Mouse (Mus musculus) embryo, embryonic 10 days (tissue): ENCODE data around the gene Lrrc29.
"Not testable (repeated sequence)": the region's sequence is repeated elsewhere in the genome, so short reads cannot be mapped to it uniquely, and the experiment has no call there.

Experiments
- DNase-seq: peaks from one replicate; pipeline ENCODE4 v3.0.0-alpha.2; 2015; ENCODE audit warnings: low spot score

Lrrc29 gene

DNA sequence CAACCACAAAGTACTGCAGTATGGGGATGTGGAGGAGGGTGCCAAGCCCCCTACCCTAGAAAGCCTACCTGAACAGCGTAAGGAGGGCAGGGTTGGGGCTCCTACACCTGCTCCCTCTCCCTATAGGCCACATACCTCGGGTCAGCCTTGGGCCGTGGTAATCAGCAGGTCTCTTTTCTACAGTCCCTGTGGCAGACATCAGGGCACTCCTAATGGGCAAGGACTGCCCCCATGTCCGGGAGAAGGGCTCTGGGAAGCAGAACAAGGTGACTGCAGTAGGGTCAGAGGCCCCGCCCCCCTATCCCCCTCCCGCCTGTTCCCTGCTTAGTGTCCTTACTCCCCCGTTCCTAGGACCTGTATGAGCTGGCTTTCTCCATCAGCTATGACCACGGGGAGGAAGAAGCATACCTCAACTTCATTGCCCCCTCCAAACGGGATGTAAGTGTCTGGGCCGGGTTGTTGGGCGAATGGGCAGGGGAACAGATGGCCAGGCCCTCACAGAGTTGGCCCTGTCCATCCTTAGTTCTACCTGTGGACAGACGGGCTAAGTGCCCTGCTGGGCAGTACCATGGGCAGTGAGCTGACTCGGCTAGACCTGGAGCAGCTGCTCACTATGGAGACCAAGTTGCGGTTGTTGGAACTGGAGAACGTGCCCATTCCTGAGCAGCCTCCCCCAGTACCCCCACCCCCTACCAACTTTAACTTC, 16.8 kb downstream of the Lrrc29 start:
- DNase-seq, result no peak

DNA sequence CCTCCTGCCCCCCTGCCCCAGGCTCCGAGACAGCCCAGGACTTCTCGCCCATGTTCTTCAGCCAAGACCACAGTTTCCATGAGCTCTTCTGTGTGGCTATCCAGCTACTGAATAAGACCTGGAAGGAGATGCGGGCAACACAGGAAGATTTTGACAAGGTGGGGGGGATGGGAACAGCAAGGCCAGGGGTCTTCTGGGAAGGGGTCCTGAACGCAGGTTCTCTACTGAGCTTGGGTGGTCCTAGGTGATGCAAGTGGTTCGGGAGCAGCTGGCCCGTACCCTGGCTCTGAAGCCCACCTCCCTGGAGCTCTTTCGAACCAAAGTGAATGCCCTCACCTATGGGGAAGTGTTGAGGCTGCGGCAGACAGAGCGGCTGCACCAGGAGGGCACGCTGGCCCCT, 17.6 kb downstream of the Lrrc29 start:
- no peak for DNase-seq

DNA sequence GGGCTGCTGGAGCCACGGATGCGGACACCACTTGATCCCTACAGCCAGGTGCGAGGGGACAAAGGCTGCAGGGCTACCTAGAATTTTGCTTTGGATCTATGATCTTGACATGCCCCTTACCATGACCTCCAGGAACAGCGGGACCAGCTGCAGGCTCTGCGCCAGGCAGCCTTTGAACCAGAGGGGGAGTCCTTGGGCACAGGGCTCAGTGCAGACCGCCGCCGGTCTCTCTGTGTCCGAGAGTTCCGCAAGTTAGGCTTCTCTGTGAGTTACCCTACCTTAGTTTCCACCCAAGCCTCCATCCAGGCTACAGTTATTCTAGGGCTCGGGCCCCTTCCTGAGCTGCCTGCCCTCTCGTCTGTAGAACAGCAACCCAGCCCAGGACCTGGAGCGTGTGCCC, 18.4 kb downstream of the Lrrc29 start:
- DNase-seq, result no peak

DNA sequence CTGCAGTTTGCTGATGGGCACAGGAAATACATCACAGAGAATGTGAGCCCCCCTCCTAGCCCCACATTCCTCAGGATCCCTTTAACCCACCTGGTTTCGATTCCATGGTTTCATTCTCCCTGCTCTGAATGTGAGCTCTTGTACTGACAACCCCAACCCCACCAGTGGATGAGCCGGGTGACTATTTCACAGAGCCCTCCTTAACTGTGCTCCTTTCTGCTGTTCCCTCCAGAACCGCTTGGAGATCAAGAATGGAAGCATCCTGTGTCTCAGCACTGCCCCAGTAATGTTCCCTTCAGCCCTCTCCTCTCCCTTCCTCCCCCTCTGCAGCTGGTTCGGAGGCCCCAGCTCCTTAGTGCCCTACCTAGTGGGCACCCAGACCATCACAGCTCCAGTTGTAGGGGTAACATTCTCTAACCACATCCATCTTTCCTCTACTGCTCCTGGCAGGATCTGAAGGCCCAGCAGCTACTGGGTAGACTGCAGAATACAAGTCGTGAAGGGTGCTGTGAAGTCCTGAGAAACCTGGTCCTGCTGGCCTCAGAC, 19.9 kb downstream of the Lrrc29 start:
- DNase-seq, result no peak

DNA sequence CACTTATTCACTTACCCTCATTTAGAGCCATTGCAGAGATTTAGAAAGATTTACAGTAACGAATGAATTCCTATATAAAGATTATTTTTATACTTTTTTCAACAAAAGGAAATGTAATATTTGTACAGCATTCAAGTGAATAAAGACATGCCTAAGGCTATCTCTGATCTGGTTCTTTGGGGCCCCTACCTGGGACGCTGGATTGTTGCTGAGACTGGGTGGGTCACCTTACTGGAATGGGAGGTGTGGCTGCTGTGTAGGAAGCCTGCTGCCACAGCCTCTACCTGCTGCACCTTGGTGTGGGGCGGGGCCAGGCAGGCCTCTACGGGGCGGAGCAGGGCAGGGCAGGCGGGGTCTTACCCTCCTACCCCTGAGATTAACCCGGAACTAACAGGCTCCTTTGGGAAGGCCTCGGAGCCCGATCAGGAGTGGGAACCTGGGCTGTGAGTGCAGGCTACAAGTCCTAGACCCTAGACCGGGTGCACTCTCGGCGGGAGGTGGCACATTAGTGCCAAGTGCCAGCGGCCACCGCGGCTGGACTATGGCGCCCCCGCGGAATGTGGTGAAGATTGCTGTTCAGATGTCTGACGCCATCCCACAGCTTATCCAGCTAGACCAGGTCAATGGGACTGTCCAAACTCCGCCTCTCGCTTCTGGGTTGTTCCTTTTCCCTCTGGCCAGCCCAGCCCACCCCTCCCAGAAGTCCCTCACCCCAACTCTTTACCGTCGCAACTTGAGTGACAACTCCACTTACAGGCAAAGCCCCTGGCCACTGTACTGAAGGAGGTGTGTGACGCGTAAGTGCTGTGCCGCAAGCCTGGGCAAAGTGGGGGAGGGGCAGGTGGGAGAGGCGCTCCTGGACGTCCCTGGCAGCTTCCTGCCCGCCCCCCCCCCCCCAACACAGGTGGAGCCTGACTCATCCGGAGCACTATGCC, 20.6 kb downstream of the Lrrc29 start, which contains the start of gene Elmo3:
Gene Elmo3 (plus strand): TSS at position 391 of the 935 bp plus-strand sequence.
- peak; percentile 63 for DNase-seq

DNA sequence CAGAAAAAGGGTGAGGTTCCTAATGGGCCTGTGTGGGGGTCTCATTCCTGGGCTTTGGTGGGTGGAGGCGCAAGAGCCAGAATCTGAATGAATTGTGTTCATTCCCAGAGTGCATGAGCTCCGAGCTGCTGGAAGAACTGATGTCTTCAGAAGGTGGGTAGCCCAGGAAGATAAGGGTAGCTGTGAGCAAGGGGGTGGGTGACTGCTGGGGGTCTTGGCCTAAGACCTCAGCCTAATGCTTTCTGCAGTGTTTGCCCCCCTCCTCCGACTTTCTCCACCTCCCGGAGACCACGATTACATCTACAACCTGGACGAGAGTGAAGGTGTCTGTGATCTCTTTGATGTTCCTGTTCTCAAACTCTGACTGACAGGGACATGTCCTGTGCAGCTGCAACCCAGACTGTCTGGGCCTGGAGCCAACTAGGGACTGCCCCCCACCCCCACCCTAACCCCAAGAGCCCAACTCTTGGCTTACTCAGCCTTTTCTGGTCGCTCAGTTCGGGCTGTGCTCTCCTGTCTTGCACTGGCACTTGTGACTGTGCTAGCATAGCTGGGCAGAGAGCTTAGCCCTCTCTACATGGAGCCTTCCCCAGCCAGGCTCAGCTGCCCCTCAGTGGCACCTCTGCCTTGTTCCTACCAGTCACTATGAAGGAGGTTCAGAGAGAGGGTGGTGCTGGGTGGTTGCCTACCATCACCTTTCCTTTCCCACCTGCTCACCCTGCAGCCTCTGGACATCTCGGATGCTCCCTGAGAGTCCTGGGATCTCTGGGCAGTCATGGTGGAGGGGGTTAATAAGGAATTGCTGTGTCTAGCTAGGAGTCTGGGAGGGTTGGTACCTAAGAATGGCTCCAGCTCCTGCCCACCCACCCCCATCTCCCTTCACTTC, 21.5 kb downstream of the Lrrc29 start:
- no peak for DNase-seq

DNA sequence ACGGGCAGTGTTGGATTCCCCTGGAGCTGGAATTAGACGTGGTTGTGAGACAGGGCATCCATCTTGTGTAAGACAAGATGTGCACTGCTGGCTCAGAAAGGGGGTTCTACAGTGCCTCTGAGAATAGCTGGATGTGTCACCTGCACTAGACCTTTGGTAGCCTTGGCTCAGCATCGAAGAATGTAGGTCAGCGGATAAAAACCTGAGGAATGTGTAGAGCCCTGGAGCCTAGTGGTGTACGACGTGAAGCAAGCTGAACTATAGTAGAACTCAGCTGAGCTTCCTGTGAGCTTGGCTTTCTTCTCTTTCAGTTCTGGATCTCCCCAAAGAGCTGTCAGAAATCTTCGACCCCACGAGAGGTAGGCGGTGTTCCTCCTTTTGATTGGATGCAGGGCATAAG, 22.2 kb downstream of the Lrrc29 start:
- no peak for DNase-seq

DNA sequence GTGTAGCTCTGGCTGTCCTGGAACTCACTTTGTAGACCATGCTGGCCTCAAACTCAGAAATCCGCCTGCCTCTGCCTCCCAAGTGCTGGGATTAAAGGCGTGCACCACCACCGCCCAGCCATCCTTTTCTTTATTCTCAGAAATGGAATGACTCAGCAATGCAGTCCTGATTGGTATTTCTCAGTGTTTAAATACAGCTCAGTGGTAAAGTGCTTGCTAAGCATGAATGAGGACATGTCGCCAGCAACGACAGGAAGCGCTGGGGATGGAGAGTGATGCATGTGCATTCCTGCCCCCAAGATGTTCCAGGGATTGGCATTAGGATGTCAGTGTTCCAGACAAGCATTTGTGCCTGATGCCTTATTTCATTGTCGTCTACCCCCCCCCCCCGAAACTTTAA, 22.7 kb downstream of the Lrrc29 start:
- DNase-seq, result no peak

DNA sequence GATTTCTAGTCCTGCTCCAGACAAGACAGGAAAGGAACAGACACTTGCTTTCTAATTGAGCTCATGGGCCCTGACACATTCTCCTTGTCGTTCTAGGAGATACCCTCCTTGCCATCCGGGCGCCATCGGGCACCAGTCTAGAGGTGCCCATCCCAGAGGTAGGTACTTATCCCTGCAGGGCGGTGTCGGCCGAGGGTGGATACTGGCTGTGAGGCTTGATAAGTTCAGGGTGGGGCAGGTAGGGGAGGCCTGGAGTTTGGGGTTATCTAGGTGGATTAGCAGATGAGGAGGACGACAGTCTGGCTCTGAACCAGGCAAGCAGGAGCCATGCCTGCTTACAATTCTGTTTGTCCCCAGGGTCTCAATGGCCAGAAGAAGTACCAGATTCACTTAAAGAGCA, 26.1 kb downstream of the Lrrc29 start:
- DNase-seq, result no peak

DNA sequence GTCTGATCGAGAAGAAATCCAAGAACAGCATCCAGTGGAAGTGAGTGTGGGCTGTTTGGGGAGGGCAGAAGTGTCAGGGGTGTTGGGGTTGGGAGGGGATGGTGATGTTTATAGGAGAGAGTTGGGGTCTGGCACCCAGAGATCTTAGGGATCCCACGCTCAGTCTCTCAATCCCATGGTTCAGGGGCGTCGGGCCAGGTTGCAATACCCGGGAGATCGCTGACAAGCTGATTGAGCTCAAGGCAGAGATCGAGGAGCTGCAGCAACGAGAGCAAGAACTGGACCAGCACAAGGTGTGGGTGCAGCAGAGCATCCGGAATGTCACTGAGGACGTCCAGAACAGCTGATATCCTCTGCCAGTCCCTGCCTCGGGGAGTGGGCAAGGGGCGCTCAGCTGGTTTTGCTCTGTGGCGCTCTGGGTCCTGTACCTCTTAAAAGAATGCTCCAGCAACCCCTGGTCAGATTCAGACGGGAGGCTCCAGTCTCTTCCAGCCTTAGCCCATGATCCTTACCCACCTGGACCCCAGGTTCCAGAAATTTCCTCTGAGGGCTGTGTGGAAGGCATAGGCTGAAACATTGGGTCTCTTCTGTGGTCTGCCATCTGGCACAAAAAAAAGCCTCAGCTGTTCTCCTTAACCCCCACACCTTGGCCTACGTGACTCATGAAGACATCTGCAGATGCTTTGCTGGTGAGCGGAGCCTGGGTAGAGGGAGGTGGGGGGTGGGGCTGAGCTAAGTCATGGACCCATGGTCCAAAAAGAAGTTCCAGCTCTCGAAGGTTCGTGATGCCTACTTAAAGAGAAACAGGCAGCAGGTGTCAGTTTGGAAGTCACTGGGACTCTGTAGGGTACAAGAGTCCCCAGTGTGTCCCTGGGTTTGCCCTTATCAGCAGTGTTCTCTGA, 27.5 kb downstream of the Lrrc29 start:
- DNase-seq, result no peak

DNA sequence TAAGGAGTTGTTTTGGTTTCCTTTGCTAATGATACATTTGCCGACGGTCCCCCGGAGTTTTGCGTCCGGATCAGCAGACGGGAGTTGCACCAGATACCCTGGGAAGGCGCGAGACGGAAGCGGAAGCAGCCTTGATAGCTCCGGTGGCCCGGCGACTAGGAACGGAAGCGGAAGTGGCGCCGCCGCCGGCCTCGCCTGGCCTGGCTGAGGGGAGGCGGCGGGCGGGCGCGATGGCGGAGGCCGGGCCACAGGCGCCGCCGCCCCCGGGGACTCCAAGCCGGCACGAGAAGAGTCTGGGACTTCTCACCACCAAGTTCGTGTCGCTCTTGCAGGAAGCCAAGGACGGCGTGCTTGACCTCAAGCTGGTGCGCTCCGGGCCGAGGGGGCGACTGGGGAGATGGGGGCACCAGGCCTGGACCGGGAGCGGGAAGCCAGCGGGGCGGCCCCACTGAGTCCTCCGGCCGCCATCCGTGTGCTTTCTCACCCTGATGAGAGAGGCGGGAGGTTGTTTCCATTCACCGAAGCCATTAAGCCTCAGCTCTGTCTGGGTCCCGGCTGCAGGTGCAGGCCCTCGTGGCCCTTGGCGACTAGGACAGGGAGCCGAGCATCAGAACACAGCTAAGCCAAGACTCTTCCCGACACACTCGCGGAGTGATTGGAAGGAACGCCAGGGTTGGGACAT, 28.4 kb downstream of the Lrrc29 start, which contains the start of gene E2f4:
Gene E2f4 (plus strand): TSS at position 153 of the 682 bp plus-strand sequence.
- DNase-seq, result peak; percentile 98

DNA sequence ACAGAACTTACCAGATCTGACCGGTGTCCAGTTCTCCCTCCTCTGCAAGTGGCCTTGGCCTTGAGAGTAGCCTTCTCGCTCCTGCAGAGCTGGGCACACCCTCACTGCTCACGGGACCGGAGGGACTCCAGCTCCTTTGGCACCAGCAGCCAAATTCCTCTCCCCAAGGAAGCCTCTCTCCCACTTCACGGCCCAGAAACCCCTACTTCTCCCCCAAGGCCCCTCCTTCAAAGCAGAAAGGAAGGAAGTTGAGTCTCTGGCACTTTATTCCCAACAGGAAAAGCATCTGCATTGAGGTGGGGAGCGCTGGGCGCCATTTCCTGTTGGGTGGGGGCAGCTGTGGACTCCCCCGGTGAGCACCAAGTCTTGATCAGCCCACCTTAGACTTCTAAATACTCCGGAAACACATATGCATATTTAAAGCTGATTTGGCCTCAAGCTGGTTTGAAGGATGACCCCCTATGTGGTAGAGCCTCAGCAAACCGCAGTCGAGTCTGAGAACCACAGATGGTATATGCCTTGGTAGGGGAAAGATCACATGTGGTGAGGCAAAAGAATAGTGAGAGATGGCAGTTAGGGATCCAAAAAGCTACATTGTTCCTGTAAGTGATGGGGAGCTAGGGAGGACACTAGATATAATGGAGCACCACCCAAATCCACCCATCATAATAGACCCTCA, 30.0 kb downstream of the Lrrc29 start, which contains the start of gene Exoc3l:
Gene Exoc3l (minus strand): TSS at position 207 of the 679 bp plus-strand sequence.
- DNase-seq, result no peak

DNA sequence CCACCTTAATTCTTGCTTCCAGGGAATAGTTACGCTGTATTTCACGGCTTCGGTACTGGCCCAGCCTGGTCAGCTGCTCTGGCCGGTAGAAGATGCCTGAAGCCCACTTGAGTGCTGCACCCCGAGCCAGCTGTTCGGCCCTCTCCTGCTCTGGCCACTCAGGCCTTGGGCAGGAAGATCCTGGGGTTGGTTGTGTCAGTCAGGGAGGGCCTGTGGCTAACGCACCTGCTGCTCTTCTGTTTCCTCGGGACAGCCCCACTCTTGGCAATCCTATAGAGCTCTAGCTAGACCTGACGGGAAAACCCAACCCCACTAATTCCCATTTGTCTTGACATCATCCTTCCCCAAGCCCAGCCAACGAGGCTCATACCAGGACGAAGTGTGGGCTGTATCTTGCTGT, 30.8 kb downstream of the Lrrc29 start:
- DNase-seq, result no peak

DNA sequence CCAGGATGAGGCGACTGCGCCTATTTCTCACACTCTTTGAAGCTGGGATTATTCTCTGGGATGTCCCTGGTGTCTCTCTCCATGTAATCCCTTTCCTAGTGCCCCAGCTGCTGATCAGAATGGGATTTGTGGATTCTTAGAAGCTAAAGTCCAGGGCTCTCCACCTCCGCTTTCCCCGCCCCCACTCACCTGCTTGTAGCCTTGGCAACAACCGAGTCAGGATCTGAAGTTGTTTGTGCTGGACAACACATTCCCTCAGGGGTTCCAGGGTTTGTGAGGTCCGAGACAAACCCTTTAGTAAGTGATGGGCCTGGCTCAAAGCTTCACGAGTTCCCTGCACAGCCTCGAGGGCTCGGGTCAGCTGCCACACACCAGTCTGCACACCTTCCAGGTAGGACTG, 31.3 kb downstream of the Lrrc29 start:
- DNase-seq, result no peak

DNA sequence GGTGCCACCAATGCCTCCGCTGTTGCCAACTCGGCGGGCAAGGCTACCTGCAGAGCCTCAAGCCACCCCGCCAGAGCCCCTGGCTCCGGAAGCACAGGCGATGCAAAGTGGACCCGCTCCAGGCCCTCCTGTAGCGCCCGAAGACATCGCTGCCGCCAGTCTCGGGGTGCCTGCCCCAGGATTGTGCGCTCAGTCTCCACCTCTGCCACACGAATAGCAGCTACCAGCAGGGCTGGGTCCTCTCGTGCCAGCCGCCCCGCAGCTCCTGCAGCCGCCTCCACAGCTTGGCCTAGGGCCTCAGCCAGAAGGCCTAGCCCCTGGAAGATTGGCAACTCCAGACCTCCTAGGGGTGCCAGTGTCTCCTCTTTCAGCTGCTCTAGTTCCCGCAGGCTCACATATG, 32.7 kb downstream of the Lrrc29 start:
- no peak for DNase-seq

DNA sequence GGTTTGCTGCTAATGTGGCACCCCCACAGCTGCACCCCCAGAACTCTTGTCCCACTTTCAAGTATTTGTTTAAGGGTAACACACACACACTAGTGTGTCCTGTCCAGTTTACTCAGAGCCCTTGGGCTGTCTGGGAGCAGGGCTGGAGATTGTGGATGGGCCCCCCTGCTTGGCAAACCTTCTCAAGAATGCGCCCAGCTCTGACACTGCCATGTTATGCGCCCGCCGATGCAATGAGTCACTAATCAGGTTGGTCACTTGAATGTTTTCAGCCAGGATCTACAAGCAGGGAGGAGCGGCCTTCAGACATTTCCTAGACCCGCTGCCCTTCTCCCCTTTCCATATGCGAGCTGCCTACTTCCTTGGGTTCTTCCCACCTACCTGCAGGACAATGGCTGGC, 33.6 kb downstream of the Lrrc29 start:
- no peak for DNase-seq

DNA sequence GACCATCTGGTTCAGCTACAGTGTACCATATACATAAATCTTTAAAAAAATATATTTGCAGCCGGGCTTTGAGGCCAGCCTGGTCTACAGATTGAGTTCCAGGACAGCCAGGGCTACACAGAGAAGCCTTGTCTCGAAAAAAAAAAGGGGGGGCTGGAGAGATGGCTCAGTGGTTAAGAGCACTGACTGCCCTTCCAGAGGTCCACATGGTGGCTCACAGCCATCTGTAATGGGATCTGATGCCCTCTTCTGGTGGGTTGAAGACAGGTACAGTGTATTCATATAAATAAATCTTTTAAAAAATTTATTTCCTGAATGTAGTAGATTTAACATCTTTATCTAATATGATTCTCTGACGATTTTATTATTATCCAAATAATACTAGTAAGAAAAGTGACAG, 34.3 kb downstream of the Lrrc29 start:
- not testable (repeated sequence) for DNase-seq

DNA sequence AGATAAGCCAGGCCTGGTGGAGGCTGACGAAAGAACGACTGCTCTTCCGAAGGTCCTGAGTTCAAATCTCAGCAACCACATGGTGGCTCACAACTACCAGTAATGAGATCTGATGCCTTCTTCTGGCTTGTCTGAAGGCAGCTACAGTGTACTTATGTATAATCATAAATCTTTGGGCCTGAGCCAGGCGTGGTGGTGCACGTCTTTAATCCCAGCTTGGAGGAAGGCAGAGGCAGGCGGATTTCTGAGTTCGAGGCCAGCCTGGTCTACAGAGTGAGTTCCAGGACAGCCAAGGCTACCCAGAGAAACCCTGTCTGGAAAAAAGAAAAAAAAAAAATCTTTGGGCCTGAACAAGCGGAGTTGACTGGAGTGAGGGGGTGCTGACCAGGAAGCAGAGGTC, 34.7 kb downstream of the Lrrc29 start:
- DNase-seq, result not testable (repeated sequence)

DNA sequence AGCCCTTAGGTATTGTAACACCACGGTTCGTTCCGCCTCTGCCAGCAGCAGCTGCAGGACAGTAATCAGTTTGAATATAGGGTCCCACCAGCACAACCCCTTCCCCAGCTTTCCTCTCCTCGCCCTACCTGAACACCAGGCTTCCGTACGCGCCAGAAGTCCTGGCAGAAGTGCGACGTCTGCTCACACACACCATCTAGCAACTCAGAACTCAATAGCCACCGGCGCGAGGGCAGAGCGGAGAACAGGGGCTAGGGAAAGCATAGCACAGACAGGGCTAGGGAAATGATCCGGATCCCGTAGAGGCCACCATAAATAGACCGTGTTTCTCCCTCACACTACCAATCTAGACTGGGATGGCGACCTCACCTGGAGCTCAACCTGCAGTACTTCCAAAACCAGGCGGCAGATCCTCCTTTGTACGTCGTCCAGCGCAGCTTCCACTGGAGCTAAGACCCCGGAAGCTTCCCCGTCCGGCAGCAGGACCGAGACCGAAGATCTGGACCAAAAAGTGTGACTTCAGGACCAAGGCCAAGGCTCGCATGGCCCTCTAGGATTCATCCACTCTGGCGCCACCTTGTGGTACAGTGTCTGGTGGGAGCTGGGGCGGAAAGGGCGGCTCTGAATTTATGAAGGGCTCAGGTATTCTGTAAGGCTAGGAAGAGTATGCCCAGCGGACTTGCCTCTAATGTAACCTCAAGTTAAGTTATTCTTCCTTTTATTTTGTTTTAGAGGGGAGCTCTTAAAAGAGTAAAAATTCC, 35.3 kb downstream of the Lrrc29 start:
- DNase-seq, result peak; percentile 97
